Mouse (Mus musculus) common myeloid progenitor, adult 5-6 weeks (primary cell): ENCODE measurements around the gene Pcdh8. TPM values are rescaled to one million over a fixed set of nuclear protein-coding genes. Genes with fewer than 3 reads are reported as not detected.

Source experiments
- ATAC-seq: replicated peaks from 2 replicates; pipeline ENCODE4 v1.8.0; 2016; ENCODE audit warnings: low read depth, mild to moderate bottlenecking, moderate TSS enrichment, inconsistent platforms; ENCODE audit not compliant: poor library complexity, severe bottlenecking
- total RNA-seq: library from RNA; stranded (forward); fragments of 200-1000, 187-1606 nt; gene quantifications from 2 replicates; pipeline ENCODE4 v1.2.3, GENCODE M21; 2017

Pcdh8 gene
- total RNA-seq, result not detected in 2 replicates

DNA sequence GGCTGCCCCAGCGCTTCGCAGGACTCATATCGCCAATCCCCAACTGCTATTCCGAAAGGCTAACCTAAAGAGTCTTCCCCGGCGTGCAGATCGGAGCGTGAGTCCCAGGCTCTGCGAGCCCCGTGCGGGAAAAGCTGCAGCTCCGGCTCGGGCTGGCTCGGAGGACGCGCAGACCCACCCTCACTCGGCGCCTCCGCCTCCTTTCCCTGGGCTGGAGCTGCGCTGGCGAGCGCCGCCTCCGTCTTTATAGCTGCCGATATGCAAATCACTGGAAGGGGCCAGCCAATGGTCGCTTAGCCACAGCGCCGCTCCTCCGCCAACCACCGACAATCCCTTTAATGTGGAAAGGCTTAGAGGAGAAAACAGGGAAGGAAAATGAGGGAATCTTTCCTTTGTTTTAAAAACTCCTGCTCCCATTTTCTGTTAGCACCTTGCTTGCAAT lies at the start of gene Pcdh8:
Gene Pcdh8 (minus strand): TSS at position 219 of the 442 bp plus-strand sequence.
- peak; percentile 73 for ATAC-seq

DNA sequence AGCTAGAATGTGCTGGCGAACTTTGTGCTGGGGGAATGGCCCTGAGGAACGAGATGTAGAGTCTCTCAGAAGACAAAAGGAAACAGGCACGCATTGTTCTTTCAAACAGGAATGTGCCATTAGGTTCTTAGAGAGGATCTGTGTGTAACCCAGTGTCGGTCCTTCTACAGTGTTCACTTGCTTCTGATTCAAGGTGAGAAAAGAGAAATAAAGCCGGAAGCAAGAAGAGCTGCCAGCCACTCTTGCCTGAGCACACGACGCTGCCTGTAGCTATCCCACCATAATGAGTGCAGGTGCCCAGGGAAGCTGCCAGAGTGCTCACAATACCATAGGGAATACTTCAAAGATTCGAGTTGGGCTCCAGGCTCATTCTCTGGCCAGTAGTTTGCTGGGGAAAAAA lies 43.6 kb upstream of the Pcdh8 start:
- no peak for ATAC-seq

DNA sequence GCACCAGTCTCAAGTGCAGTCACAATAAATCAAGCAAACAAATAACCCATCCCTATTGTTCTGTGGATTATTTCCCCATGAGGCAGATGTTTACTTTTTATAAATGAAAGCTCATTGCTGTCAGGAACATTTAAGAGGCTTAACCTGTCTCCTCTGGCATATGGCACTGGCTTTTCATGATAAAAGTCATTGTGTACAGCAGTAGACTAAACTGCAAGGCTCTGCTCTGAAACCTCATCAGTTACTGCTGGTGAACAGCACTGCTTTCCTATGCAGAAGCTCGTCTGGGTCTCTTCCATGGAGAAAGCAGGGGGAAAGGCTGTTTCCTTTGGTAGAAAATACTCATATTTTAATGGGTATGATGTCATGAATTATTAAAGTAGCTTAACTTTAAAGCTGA lies 43.0 kb upstream of the Pcdh8 start:
- ATAC-seq, result no peak

DNA sequence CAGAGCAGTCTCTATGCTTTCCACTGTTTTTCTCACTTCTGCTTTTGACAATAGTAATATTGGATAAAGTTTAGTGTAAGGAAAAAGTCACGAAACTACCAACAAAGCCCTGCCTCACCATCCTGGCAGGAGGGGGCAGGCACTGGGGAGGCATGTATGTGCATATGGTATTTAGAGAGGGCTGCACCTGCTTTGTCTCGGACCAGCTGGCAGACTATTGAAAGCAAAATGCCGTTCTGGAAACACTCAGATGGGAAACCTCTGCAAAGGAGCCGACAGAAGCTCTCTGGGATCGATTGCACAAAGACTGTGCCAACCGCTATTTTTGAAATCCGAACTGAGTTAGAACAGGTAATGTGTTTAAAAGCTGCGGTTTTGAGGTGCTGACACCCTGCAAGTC lies 22.1 kb upstream of the Pcdh8 start:
- ATAC-seq, result no peak

DNA sequence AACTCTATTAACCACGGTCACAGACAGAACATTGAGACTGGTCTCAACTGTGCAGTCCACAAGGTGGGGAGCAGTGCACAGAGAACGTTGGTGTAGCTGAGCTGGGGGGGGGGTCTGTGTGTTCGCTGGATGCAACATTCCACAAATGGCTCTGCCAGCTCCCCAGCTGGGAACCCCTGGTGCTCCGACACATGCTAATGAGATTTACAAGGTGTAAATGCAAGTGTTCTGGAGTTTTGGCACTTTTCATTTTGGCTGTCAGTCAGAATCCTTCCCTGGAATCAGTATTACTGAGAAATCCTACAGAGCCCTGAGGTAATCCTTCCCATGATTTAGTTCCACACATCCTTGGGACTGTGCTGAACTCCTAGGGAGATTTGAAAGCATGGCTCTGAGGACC lies 18.4 kb upstream of the Pcdh8 start:
- ATAC-seq, result no peak

DNA sequence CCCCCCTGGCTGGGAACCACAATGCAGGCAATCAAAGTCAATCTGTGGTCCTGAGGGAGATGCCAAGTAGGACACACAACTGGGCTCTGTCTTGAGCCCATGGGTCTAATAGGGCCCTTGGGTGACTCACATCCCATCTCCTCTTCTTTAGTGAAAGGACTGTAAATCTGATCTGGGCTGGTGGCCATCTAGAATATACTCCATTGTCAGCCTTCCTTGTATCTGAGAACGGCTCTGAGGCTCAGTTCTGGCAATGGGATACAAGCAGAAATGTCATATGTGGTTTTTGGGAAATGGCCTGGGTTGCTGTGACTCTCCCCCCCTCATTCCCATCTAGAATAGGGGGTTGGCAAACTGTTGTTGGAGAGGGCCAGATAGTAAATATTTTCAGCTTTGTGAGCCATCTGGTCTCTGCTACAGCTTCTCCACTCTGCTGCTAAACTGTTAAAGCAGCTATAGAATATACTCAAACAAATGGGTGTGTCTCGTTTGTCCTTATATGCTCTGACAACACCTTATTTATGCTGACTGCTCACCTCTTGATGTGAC lies 17.6 kb upstream of the Pcdh8 start:
- ATAC-seq, result no peak

DNA sequence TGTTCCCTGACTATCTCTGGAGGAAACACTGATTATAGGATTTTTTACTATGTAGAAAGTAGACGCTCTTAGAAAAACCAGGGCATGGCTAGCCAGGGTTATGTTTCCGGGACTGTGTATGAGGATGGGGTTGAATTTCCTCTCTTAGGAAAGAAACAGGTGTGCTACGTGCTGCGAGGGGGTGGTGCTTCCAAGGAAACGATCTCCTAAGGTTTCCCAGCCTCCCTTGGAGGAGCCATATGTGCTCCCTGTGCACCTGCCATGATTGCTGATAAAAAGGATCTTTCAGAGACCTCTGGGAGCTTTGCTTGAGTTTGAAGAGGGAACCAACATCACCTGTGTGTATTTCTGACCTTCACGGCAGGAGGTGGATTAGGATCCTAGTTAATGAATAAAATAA lies 16.8 kb upstream of the Pcdh8 start:
- ATAC-seq, result no peak

DNA sequence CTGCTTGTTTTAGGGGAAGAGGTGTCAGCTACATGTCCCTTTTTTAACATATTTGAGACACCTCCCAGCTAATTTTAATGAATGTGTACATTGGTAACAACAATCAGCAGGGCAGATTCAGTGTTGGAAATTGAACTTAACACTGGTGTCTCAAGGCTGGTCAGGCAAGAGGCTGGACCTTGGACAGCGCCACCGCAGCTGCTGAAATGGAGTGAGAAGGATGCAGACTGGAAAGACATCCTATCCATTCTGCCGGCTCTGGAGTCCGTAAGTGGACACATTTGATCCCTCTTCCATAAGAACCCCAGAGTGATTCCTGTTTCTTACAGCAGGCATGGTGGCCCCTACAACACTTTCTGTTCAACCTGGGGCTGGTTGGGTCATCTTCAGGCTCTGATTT lies 14.3 kb upstream of the Pcdh8 start:
- ATAC-seq, result no peak

DNA sequence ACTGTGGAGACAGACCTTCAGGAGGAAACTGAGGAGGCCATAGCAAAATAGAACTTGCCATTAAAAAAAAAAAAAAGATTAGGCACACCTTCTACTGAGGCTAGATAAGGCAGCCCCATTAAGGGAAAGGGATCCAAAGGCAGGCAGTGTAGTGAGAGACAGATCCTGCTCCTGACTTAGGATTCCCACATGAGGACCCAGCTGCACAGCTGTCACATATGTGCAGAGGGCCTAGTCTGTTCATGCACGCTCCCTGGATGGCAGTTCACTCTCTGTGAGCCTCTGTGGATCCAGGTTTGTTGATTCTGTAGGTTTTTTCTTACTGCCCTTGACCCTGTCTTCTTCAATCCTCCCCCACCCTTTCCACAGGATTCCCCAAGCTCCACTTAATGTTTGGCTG lies 9.8 kb upstream of the Pcdh8 start:
- no peak for ATAC-seq

DNA sequence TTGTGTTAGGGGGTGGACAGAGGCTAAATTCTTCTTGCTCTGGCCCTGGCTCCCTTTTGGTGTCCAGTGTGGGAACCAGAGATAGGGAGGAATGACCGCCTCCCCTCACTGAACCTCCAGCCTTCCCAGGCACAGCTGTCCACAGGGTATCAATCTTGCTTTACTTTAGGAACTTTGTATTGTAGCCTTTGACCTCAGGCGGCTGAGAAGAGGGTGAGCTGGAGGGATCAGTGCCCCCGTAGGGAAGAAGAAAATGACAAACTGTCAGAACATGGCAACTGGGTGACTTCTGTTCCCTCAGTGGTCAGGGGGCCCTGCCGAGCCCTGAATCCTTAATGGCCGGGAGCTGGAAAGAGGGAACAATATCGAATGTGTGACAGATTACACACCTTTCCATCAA lies 9.2 kb upstream of the Pcdh8 start:
- ATAC-seq, result no peak

DNA sequence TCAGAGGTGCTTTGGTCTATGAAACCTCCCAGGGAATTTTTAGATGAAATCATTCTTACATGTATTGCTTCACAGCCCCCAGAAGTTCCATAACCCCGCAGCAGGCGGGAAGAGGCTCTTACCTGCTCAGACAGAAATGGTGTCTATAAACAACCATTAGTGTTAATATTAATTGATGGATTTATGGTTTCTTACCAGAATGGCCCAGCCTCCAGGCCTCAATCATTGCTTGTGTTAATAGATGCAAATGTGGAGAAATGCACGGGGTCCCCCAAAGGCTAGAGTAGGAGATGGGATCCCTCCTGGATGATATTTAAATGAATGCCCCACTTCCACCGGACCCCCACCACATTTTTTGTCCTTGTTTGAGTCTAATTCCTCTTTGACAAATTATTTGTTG lies 8.7 kb upstream of the Pcdh8 start:
- ATAC-seq, result no peak

DNA sequence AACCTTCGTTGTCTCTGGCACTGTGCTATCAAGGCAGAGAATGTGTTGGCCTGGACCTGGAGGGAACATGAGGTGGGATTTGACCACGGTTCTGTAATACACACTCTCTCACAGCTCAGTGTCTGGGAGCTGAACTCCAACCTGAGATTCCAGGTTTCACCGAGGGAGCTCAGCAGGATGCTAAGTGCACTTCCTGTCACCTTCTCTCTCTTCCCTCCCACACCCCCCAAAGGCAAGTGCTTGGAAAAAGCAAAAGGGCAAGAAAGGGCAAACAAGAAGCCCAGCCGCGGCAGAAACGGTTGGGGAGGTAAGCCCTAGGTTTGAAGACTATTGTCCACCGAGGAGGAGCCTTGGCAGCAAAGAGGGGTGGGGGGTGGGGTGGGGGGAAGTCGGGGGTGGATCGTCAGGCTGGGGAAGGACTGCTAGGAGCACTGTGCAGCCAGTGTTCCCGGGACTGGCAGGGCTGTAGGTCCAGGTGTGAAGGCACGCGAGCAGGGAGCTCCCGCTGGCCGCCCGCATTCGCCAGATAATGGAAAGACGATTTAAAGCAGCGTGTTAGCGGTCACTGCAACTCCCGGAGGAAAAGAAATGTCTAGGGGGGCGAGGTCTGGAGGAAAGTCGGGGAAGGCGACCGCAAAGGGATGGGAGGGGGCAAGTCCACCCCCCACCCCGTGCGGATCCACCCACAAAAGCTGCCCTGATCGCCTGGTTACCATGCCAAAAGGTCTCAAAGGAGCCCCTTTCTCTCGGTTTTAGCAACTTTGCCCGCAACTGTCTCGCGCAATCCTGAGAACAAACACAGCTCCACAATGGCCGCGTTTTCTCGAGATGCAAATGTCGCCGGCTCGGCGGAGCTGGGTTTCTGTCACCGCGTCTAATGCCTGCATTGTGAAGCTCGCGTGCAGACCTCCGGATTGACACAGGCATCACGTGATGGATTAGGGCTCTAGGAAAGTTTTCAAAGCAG lies 2.6 kb upstream of the Pcdh8 start:
- no peak for ATAC-seq

DNA sequence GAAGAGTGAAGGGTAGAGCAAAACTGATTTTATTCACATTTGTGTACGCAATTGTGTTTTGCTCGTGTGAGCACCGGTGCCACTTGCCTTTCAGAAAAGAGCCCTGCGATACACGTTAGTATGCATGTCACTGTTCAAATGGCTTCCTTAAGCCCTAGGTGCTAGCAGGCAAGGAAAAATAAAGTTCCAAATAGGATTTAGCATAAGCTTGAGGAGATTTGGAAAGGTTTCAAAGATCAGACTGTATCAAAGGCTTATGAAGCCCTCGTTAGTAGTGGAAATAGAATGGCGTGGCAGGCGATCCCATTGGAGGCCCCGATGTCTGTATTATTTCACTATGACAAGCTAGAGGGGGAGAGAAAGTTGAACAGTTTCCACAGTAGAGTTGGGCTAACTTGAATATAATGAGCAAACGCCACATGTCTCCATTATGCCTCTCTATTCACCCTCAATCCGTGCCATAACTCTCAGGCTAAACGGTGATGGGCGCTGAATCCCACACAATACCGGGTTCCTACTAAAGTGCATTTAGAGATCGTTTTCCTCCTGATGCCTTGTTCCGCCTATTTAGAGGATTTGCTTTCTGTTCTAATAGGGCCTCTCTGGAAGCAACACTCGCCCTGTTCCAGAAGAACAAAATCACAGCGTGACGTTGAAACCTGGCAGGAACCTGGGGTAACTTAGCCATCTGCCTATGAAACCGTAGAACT lies 845 bp upstream of the Pcdh8 start:
- no peak for ATAC-seq

DNA sequence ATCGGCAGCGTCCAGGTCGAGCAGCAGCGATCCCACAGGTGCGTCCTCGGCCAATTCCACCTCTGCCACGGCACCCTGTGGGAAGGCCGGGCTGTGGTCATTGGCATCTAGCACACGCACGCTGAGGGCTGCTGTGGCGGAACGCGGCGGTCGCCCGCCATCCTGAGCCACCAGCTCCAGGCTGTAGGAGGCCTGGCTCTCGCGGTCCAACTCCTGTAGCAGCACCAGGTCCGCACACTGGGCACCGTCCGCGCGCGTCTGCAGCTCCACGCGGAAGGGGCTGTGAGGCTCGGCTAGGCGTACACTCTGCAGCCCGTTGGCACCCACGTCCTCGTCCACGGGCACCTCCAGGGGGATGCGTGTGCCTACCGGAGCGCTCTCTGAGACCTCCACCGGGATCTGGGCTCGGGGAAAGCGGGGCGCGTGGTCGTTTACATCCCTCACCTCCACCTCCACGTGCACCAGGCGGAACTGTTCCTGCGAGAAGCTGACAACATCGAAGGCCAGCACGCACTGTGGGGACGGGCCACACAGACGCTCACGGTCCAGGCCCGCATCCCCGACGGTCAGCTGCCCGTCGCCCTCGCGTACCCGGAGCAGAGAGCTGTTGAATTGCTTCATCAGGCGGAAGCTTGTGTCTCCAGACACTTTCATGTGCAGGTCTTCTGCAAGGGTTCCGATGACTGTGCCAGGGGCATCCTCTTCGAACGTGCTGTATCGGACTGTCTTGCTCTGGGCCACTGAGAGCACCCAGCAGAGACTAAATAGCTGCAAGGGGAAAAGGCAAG lies 612 bp downstream of the Pcdh8 start:
- 0 out of 2 replicates have a peak, but pooled peaks have one; percentile 1 for ATAC-seq

DNA sequence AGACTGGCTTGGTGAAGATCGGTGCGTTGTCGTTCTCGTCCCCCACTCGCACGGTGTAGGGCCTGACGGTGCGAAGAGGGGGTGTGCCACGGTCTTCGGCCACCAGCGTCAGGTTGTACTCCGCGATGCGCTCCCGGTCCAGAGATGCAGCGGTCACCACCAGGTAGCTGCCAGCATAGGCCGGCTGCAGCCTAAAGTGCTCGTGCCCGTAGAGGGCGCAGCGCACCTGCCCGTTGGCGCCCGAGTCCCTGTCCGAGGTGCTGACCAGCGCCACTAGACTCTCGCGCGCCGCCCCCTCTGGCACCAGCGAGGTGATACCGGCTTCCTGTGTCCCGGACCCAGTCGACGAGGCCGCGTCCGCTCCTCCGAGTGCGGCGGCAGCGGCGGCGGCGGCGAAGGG lies 1.5 kb downstream of the Pcdh8 start:
- ATAC-seq, result peak; percentile 84

DNA sequence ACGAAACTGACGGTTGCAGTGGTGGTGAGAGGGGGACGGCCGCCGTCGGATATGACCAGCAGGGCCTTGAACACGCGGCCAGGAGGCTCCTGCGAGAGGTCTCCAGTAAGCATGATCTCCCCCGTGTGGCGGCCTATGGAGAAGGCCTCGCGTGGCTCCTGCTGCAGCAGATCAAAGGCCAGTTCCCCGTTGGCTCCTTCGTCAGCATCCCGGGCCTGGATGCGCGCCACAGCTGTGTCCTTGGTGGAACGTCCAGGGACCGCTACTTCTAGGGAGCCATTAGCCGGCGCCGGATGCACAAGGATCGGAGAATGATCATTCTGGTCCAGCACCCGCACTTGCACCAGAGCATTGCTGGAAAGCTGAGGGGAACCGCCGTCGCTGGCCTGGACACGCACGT lies 2.1 kb downstream of the Pcdh8 start:
- no peak for ATAC-seq

DNA sequence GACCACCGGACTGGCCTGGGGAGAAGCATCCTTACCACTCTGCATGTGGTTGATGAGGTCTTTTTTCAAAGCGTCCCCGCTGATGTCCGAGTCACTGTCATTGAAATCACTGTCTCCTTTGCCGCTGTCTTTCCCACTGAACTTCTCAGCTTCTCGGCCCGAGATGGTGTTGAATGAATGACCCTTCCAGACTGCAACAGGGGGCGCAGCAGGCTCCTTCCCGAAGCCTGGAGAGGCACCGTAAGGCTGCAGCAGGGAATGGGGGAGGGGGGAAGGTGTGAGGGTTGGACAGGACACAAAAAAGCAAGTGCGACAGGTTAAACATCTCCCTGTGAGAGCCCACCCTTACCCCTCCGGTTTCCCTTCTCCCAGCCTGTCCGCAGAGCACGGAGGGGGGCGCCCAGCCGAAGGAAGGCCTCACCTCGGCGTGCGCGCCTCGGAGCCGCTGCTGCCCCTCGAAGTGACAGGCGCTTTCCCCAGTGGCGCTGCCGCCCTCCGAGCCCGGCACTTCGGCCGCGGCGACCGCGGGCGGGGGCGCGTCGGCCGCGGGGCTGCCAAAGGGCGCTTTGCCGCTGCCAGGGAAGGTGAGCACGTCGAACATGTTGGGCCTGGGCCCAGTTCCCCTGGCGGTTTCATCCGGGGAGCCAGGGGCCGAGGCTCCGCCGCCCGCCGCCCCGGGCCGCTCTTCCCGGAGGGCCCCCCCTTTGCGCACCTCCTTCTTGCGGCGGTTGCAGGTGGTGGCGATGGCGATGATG lies 2.9 kb downstream of the Pcdh8 start:
- no peak for ATAC-seq

DNA sequence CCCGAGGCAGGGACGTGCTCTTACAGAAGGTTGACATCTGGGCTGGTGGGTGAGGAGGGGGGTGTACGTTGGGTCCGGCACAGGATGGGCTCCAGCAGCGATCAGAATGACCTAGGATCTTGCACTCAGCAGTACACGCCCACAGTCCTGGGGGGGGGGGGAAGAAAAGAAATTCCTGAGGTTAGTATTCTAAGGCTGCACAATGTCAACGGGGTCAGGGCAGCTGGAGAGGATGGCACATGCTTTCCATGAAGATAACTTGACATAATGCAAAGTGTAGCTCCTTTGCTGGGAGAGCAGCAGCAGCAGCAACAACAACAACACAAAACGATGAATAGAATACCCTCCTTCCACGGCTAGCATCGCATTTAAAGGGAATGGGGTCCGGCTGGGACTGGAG lies 3.5 kb downstream of the Pcdh8 start:
- ATAC-seq, result no peak

DNA sequence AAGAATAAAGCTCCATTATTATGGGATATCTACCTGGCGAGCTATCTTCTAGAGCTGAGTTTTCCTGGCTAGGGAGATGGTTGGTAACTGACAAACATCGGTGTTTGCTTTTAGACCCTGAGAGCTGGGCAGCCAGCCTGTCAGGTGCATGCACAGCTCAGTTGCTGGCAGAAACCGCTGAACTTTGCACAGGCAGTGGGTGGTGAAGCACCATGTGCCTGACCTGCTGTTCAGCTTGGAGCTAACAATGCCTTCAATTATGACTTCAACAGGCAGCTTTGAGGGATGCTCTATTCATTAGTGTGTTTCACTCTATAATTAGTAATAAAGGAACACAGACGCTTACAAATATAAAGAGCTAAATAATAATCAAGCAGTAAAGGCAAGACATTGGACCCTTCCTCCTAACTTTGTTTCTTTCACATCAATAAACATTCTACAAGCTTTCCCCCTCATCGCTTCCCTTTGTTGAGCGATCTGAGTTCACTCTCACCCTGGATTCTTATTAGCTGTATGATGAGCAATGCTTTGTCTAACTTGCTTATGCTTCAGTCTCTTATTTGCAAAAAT lies 5.8 kb downstream of the Pcdh8 start:
- ATAC-seq, result no peak
